Mouse (Mus musculus): ENCODE data around the gene Amn.

Gene Amn

GRCm38 (mm10) chr12:111267673-111268325 lies 3.1 kb upstream of the Amn start:
- DNase-seq (ENCODE audit: low spot score in 2 of 2) = no peak

DNA sequence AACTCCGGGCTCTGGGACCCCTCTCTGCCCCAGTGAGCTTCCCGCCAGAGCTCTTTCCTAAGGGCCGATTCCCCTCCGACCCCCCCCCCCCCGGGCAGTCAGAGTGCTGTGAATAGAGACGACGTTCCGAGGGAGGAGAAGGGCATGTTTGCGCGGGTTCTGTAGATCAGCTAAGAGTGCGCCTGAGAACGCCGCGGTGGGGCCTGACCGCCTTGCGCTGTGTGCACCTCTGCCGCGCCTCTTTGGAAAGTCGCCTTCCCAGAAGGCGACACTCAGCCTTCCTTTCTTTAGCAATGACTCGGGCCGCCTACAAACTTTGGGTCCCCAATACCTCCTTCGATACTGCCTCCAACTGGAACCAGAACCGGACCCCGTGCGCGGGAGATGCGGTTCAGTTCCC lies 511 bp downstream of the Amn start:
- no peak for DNase-seq (ENCODE audit: low spot score in 2 of 2)

DNA sequence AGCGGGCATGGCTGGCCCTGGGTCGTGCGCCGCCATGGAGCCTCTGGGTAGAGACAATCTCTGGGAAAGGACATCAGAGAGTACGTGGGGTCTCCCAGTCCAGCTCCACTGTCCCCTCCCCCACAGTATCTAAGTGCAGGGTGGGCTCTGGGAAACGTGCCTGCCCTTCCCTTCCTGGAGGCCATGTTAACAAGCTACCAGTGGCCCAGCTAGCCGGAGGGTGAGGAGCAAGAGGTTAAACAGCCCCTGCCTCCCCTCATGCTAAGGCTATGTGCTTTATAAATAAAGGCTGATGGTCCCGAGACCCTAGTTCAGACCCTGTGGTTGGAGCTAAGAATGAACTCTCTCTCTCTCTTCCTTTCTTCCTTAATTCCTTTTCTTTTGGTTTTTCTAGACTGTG lies 1.1 kb downstream of the Amn start:
- DNase-seq (ENCODE audit: low spot score in 2 of 2) = no peak

DNA sequence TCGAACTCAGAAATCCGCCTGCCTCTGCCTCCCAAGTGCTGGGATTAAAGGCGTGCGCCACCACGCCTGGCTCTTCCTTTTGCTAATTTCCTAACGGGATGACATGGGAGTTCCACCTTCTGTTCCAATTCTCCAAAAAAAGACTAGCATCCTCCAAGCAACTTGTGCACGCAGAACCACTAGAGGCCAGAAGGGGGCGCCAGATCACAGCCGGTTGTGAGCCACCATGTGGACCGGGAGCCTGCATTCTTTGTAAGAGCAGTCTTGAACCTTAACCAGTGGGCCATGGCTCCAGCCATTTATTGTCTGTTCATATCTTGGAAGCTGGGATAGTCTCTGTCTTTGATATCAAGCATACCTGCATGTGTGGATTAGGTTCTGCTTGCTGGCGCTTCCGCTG lies 1.5 kb downstream of the Amn start:
- DNase-seq (ENCODE audit: low spot score in 2 of 2) = peak; percentile 75 to 81

GRCm38 (mm10) chr12:111274006-111274405 lies 3.1 kb downstream of the Amn start:
- DNase-seq (ENCODE audit: low spot score in 2 of 2) = no peak

- DNase-seq (ENCODE audit: low spot score in 2 of 2) = peak in 1 of 2 experiments; percentile 44
Observed at GRCm38 (mm10) chr12:111274447-111275149, 3.7 kb downstream of the Amn start.

DNA sequence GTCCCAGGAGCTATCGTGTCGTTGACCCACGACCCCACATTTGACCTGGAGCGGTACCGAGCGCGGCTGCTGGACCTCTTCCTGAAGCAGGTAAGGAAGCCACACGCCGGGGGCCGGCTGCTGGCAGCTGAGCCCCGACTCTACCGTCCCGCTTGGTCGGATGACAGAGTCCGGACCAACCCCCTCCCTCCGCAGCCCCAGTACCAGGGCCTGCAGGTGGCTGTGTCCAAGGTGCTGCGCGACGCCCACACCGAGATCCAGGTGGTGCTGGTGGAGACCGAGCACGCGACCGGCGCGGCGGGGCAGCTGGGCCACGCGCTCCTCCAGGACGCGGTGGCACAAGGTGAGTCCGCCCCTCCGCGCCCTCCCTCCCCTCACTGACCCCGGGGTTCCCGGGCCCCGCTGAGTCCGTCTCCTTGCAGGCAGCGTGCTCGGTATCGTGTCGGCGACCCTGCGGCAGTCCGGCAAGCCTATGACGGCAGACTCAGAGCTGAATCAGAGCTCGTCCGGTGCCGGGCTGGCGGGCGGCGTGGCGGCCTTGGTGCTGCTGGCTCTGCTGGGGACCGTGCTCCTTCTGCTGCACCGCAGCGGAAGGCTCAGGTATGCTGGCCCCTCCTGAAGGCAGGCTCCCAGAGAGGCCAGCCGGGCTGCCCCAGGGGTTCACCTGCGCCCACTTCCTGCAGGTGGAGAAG lies 4.4 kb downstream of the Amn start:
- DNase-seq (ENCODE audit: low spot score in 2 of 2) = no peak

DNA sequence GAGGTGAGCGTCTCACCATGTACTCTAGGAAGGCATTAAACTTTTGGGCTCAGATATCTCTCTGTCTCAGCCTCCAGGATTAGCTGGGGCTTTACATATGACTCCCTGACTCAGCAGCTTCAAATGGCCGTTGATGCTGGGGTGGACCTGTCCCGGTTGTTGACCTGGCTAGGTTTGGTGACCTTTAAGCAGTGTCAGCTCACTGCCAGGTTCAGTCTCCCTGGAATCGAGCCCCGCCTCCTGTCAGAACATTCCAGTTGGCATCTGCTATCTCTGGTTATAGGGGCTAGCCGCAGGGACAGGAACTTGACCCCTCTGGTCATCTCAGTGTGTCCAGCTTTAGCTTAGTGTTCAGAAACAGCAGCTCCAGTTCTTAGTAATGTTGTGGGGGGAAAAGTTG lies 5.5 kb downstream of the Amn start:
- DNase-seq (ENCODE audit: low spot score in 2 of 2) = no peak

GRCm38 (mm10) chr12:111283573-111283972 lies 12.7 kb downstream of the Amn start:
- DNase-seq (ENCODE audit: low spot score in 2 of 2) = no peak

DNA sequence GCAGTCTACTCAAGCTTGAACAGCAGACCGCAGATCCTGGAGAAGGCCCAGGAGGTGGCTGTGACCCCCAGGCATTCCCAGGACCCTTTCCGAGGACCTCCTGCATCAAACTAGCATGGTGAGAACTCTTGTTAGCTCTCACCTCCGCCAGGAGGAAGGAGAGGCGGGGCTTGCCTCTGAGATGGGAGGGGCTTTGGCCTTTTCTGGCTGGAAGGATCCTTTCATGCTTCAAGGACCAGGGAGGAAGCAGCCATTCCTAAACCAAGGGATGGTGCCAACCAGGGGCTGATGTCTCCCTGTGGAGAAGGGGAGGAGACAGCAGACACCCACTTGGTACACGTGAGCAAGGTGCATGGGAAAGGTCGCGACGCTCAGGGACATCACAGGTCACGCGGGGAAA lies 13.6 kb downstream of the Amn start:
- DNase-seq (ENCODE audit: low spot score in 2 of 2) = no peak

DNA sequence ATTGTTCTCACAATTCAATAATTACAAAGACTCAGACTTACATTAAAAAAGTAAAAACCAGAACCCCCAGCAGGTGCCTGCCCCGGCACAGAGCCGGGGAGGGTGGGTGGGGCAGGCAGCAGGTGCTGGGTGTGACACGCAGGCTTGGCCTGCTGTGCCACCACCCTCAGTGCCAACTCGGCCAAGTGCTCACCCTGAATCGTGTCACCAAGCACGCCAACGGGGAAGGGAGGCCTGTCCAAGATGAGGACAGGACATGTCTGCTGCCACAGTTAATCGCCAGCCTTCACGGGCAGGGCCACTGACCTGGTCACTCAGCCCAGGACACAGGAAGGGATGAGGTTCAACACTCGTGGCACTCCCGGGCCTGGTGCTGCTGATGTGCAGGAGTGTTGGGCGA lies 22.1 kb downstream of the Amn start:
- no peak for DNase-seq (ENCODE audit: low spot score in 2 of 2)

DNA sequence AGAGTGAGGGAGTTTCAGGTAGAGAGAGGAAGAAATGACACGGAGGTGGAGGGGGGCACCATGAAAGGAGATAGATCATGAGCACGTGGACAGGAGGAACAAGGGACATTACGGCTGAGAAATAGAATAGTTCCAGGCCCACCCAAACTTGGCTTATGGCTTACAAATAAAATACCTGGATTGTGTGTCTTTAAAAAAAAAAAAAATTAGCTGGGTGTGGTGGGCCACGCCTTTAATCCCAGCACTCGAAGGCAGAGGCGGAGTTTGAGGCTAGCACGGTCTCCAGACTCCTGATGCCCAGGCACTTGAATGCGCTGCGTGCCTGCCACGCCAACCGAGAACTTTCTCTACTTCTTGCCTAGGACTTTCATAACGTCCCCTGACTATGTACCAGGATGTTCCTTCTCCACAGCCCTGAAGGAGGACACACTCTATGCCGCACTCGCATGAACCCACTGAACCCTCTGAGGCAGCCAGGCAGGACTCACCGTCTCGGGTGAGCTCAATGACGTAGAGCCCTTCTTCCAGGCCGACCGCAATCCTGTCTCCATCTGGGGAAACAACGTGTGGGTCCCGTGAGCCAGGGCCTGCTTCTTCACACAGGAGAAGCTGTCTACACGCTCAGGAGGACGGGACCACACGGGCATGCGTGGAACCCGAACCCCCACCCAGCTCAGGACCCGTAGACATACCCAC lies 30.6 kb downstream of the Amn start:
- no peak for DNase-seq (ENCODE audit: low spot score in 2 of 2)

GRCm38 (mm10) chr12:111302018-111302345 lies 31.1 kb downstream of the Amn start:
- no peak for DNase-seq (ENCODE audit: low spot score in 2 of 2)

DNA sequence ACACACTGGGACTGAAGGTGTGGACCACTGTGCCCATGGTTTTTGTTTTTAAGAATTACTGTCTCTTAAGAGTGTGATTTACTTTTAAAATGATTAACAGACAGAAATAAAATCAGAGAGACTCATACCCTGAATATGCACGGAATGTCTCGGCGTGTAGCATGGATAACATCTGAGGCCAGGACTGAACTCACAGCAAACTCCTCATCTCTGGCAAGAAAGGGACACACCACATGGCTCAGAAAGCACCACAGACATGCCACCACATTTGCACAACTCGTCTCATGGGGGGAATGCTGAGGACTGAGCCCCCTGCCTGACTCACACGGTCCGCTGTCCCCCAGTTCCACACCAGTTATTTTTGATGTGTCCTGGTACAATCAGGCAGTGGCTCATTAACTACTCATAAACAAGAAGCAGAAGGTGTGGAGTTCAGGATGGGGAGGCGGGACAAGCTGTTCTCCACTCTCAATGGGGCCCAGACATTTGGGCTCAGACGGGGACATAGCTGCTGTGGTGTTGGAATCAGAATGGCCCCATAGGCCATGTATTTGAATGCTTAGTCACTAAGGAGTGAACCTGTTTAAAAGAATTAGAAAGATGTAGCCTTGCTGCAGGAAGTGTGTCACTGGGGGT lies 32.9 kb downstream of the Amn start:
- DNase-seq (ENCODE audit: low spot score in 2 of 2) = no peak

- DNase-seq (ENCODE audit: low spot score in 2 of 2) = no peak
Observed at GRCm38 (mm10) chr12:111306821-111307220, 35.9 kb downstream of the Amn start.

DNA sequence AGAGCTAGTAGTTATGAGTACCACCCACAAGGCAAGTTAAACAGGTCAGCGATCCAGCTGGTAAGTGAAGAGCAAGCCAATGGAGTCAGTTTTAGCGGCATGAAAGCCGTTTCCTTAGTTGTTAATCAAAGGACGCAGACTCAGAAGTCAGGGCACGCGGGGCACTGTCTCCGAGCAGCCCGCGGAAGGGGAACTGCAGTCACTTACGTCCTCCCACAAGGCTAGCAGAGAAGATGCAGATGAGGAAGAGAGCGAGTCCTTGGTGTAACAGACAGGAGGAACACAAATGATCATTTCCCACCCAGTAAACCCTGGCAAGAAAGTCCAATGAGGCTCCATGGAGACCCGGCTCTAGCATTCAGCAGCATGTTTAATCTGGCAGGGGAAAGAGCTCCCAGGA lies 38.4 kb downstream of the Amn start:
- no peak for DNase-seq (ENCODE audit: low spot score in 2 of 2)

GRCm38 (mm10) chr12:111309931-111310330 lies 39.0 kb downstream of the Amn start:
- DNase-seq (ENCODE audit: low spot score in 2 of 2) = no peak

GRCm38 (mm10) chr12:111311775-111312174 lies 40.9 kb downstream of the Amn start:
- no peak for DNase-seq (ENCODE audit: low spot score in 2 of 2)

DNA sequence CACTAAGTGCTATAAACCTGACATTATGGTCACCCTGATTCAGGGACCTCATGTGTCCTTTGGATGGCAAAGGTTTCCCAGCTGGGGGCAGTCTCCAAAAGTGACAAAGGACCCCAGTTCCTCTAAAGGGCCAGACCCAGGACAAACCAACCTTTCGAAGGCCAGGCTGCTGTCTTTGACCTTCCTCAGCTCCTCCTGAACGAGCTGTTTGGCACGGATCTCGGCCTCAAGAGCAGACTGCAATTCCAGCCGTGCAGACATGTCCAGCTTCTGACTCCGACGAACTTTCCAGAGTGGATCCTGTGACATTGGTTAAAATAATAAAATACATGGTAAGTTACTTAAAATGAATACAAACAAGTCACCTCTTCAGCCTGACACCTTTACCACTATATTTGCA lies 43.4 kb downstream of the Amn start:
- DNase-seq (ENCODE audit: low spot score in 2 of 2) = no peak

DNA sequence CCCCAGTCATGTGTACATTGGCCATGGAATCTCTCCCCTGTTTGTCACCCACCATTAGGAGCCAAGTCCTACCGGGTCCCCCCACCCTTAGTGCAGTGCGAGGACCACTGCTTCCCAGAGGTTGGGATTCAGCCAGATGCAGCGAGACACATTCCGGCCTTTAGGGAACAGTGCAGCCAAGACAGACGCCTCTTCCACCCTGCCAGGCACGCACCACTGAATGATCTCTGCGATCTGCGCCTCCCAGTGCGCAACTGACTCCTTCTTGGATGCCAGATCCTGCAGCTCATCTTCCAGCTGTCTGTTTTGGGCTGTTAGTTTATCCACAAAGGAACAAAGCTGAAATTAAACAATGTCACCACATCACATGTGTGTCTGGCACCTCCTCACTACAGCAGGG lies 46.8 kb downstream of the Amn start:
- DNase-seq (ENCODE audit: low spot score in 2 of 2) = no peak

DNA sequence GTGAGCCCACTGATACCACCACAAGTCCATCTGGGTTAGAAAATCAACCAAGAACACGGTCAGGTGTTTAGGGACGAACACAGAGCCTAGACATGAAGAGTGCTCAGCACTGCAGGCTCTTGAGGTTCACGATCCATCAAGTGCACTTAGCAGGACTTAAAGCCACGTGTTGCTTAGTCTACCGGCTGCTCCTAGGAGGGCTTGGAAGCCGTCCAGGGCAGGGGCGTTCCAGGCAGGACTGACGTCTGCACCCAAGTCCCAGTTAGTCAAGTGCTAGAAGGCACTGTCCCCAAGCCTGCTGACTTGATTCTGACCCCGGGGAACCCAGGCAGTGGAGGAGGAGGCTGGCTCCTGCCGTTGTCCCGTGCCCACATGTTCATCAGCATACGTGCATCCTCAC lies 49.7 kb downstream of the Amn start:
- DNase-seq (ENCODE audit: low spot score in 2 of 2) = no peak

- DNase-seq (ENCODE audit: low spot score in 2 of 2) = no peak
Observed at GRCm38 (mm10) chr12:111321832-111322231, 50.9 kb downstream of the Amn start.
